Mouse (Mus musculus) liver, adult 2 months (tissue): ENCODE results near the gene Tff2.

Source experiments
- CTCF ChIP-seq: fragments of 200-500 bp; IDR thresholded peaks from 2 replicates; pipeline ENCODE4 v1.5.1; 2011; ENCODE audit warnings: low read depth, low read length, control low read depth
- POLR2A ChIP-seq: fragments of 200-500 bp; IDR thresholded peaks from 2 replicates; pipeline ENCODE4 v1.6.1; 2011; ENCODE audit warnings: low read length, control low read depth; ENCODE audit not compliant: insufficient read depth; ENCODE audit errors: extremely low read depth

DNA sequence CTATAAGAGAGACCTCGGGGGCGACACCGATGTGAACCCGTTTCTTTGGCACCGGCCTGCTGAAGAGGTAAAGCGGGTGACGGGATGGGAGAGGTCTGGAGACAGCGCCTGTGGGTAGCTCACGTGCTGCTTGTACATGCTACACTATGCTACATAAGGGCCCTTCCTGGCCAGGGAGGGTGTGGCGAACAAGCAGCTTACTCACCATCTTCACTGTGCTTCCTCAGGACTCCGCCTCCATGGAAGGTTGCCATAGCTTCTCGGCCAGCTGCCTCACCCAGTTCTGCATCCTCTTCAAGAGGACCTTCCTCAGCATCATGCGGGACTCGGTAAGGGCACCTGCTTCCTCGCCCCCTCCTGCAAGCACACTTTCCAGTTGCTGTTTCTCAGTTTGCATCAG is 35.7 kb downstream of the Tff2 start:
- no peak for TF ChIP-seq CTCF
- TF ChIP-seq POLR2A, result no peak
